8 mouse cellular contexts compared by ENCODE assay signal in genomic region chr16:77014321-77015211, GRCm38 (mm10). TPM values are rescaled to one million over a fixed set of nuclear protein-coding genes. Genes with fewer than 3 reads are reported as not detected.
DNase-seq lines count a peak whose midpoint lies in the region; ATAC-seq and TF ChIP-seq lines count a peak whose summit lies in the region.

No protein-coding gene starts in this region.

- no peaks in the 10 kb centered on the region for H3K27me3 ChIP-seq in lung, embryonic 14.5 days (ENCODE audit: insufficient read depth, low read length)
- H3K27me3 ChIP-seq in hindbrain, embryonic 13.5 days: no peaks in the 10 kb centered on the region
- H3K27me3 ChIP-seq in midbrain, embryonic 14.5 days (ENCODE audit: control insufficient read depth, insufficient read depth, low read length): no peaks in the 10 kb centered on the region

- peak overlapping the region; percentile 85 for H3K4me3 ChIP-seq in lung, embryonic 14.5 days (ENCODE audit: low read depth, low read length)
- H3K4me3 ChIP-seq in hindbrain, embryonic 13.5 days: peak overlapping the region; percentile 82
- peak overlapping the region; percentile 77 for H3K4me3 ChIP-seq in midbrain, embryonic 14.5 days (replicated peaks; ENCODE audit: low read depth, low read length)

- no peak for TF ChIP-seq POLR2A in brain, embryonic 14.5 days (IDR thresholded peaks at IDR 0.05; ENCODE audit: borderline replicate concordance, extremely low read depth, insufficient read depth, insufficient read length, poor library complexity, severe bottlenecking)

- TF ChIP-seq CTCF in lung, embryonic 14.5 days (IDR thresholded peaks at IDR 0.05; ENCODE audit: low read depth): no peak
- no peak for TF ChIP-seq CTCF in brain, embryonic 14.5 days (IDR thresholded peaks at IDR 0.05; ENCODE audit: borderline replicate concordance, extremely low read depth, insufficient read depth, insufficient read length)

- no peaks in the 10 kb centered on the region for H3K36me3 ChIP-seq in lung, embryonic 14.5 days (ENCODE audit: insufficient read depth)
- H3K36me3 ChIP-seq in hindbrain, embryonic 13.5 days: no peaks in the 10 kb centered on the region
- no peaks in the 10 kb centered on the region for H3K36me3 ChIP-seq in midbrain, embryonic 14.5 days (ENCODE audit: control insufficient read depth, insufficient read depth, low read length)

- WGBS in lung, embryonic 14.5 days: 3% methylated on average over 17 of the region's 17 CpGs
- WGBS in hindbrain, embryonic 13.5 days: 2% methylated on average over 17 of the region's 17 CpGs
- 4% methylated on average over 17 of the region's 17 CpGs for WGBS in midbrain, embryonic 14.5 days

- H3K9me3 ChIP-seq in lung, embryonic 14.5 days (ENCODE audit: low read depth, low read length): no peaks in the 10 kb centered on the region
- no peaks in the 10 kb centered on the region for H3K9me3 ChIP-seq in hindbrain, embryonic 13.5 days
- no peaks in the 10 kb centered on the region for H3K9me3 ChIP-seq in midbrain, embryonic 14.5 days (ENCODE audit: control insufficient read depth, low read length)

- peak overlapping the region; percentile 83 for H3K4me2 ChIP-seq in lung, embryonic 14.5 days
- H3K4me2 ChIP-seq in hindbrain, embryonic 13.5 days: peak overlapping the region; percentile 72
- peak overlapping the region; percentile 71 for H3K4me2 ChIP-seq in midbrain, embryonic 14.5 days (ENCODE audit: low read length)

- peaks cover 19% of the 10 kb centered on the region; the same call in 1 of the 2 replicates for H3K4me1 ChIP-seq in lung, embryonic 14.5 days (ENCODE audit: insufficient read depth)
- peaks cover 26% of the 10 kb centered on the region for H3K4me1 ChIP-seq in hindbrain, embryonic 13.5 days (replicated peaks)
- peaks cover 15% of the 10 kb centered on the region for H3K4me1 ChIP-seq in midbrain, embryonic 14.5 days (ENCODE audit: control insufficient read depth, insufficient read depth, low read length)

- H3K27ac ChIP-seq in lung, embryonic 14.5 days (ENCODE audit: low read depth): peak overlapping the region; percentile 91; the same call in 1 of the 2 replicates
- H3K27ac ChIP-seq in hindbrain, embryonic 13.5 days: peak overlapping the region; percentile 83
- H3K27ac ChIP-seq in midbrain, embryonic 14.5 days (replicated peaks; ENCODE audit: low read depth, low read length): 0 out of 2 replicates have a peak overlapping the region, but pooled peaks have one; percentile 77

- no peak for DNase-seq in lung, embryonic 14.5 days
- DNase-seq in lung, postnatal 14 days: no peak
- DNase-seq in brain, embryonic 14.5 days (ENCODE audit: low read depth): peak; percentile 50
- DNase-seq in midbrain, embryonic 14.5 days: peak; percentile 25
- no peak for DNase-seq in urinary bladder, postnatal 4 days (ENCODE audit: low spot score in 2 of 2)
- DNase-seq in left cerebral cortex, postnatal 14 days (ENCODE audit: low spot score in 2 of 2): no peak
- no peak for DNase-seq in gastrocnemius, postnatal 4 days (ENCODE audit: low spot score in 2 of 2)

- peak overlapping the region; percentile 94 for H3K9ac ChIP-seq in lung, embryonic 14.5 days
- peak overlapping the region; percentile 91 for H3K9ac ChIP-seq in hindbrain, embryonic 13.5 days
- H3K9ac ChIP-seq in midbrain, embryonic 14.5 days (replicated peaks; ENCODE audit: low read length): peak overlapping the region; percentile 76

- no peak for ATAC-seq in lung, embryonic 14.5 days (ENCODE audit: insufficient read depth)
- no peak for ATAC-seq in hindbrain, embryonic 13.5 days (ENCODE audit: low FRiP score)
- ATAC-seq in midbrain, embryonic 14.5 days (ENCODE audit: low FRiP score, low TSS enrichment): no peak

- intact Hi-C loops in left cerebral cortex, postnatal 14 days (cut with DNase I): loop anchor here (5.0 to 10.0 kb wide), 2 partner anchors 62 to 110 kb away; no protein-coding TSS in a partner anchor

RNA-seq across cellular contexts. Expression of gene Usp25, which starts 1.1 kb away (rescaled TPM):
- 25.8 and 26.4 TPM in 2 replicates for polyA plus RNA-seq in lung, embryonic 14.5 days (2014; fragmentation: Nextera tagmentation; extraction: Ambion mirVana)
- 9.8 and 12.3 TPM in 2 replicates for polyA plus RNA-seq in brain, embryonic 14.5 days (2012; rRNA removed)
- polyA plus RNA-seq in hindbrain, embryonic 13.5 days (2015; fragmentation: Nextera tagmentation; extraction: Ambion mirVana): 11.2 and 13.8 TPM in 2 replicates
- polyA plus RNA-seq in midbrain, embryonic 14.5 days (2014; fragmentation: Nextera tagmentation; extraction: Ambion mirVana): 9.1 and 14.4 TPM in 2 replicates
- total RNA-seq in left cerebral cortex, postnatal 14 days (2021): 10 to 100 TPM; 24.4 to 34.1 TPM
- 10 to 100 TPM; 64.6 to 71.6 TPM for total RNA-seq in gastrocnemius, postnatal 4 days (2021)

Comparison
In these comparisons a context has a peak if more than half of its experiments do, and no peak if none do; other contexts are left out.
1. DNase-seq: peak in brain, embryonic 14.5 days (single experiment) and midbrain, embryonic 14.5 days (single experiment); none in lung, embryonic 14.5 days (single experiment), lung, postnatal 14 days (single experiment), urinary bladder, postnatal 4 days (0 of 2), left cerebral cortex, postnatal 14 days (0 of 2) and gastrocnemius, postnatal 4 days (0 of 2).
2. Peak in every context shown above with its lines, with median percentiles within 50 percentile points of each other: H3K27ac ChIP-seq, H3K4me2 ChIP-seq, H3K4me3 ChIP-seq and H3K9ac ChIP-seq.